Mouse (Mus musculus) brain, embryonic 14.5 days (tissue): ENCODE results near the gene Nup43.

Experiments used
- CTCF ChIP-seq: fragments of 200-500 bp; IDR thresholded peaks from 2 replicates; pipeline ENCODE4 v1.5.1; 2012; ENCODE audit warnings: inconsistent platforms, mild to moderate bottlenecking, moderate library complexity, borderline replicate concordance; ENCODE audit not compliant: insufficient read depth, insufficient read length; ENCODE audit errors: extremely low read depth
- POLR2A ChIP-seq: fragments of 200-500 bp; IDR thresholded peaks from 2 replicates; pipeline ENCODE4 v1.6.1; 2012; ENCODE audit warnings: mild to moderate bottlenecking, inconsistent platforms, borderline replicate concordance; ENCODE audit not compliant: poor library complexity, insufficient read depth, insufficient read length, severe bottlenecking; ENCODE audit errors: extremely low read depth

- TF ChIP-seq POLR2A (peak; percentile 97), CTCF (no peak)
Measured at GRCm38 (mm10) chr10:7680731-7681301, 13.5 kb downstream of the Nup43 start, which contains the start of the genes Pcmt1 and Lats1.
